Mouse (Mus musculus) kidney, postnatal 25 days (tissue): ENCODE results near the gene Ftl1.
A peak's percentile ranks its signal among the peaks of the same experiment; 100 is the strongest.
"Not testable (repeated sequence)": the region's sequence is repeated elsewhere in the genome, so short reads cannot be mapped to it uniquely, and the experiment has no call there.

ENCODE experiments used
- DNase-seq, 2 experiments: peaks; one replicate each; pipeline ENCODE4 v3.0.0; 2021; ENCODE audit warnings: mixed read lengths in 2 of 2

Ftl1 gene

DNA sequence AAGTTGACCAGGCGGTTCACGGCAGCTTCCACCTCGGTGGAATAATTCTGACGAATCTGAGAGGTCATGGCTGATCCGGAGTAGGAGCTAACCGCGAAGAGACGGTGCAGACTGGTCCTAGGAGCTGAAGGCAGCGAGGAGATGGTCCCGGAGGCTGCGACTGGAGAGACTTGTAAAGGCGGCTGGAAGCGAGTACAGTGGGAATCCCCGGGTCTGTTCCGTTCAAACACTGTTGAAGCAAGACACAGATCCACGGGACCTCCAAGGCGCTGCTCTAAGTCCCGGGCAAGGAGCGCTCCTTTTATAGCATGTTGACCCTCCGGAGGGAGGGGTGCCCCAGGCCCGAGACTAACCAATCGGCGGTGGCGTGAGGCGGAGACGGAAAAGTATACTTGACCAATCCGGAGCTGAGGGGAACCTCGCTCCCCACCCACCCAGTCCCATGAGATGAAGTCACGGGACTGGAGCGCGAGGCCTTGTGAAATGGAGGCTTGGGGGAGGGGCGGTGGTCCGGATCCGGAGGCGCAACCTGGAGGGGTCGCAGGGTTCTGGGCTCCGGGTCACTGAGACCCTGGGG lies at the start of gene Ftl1:
Gene Ftl1, minus strand, starts transcription at position 321 of the 577 bp plus-strand sequence.
- peak; percentile 98 to 99 for DNase-seq

DNA sequence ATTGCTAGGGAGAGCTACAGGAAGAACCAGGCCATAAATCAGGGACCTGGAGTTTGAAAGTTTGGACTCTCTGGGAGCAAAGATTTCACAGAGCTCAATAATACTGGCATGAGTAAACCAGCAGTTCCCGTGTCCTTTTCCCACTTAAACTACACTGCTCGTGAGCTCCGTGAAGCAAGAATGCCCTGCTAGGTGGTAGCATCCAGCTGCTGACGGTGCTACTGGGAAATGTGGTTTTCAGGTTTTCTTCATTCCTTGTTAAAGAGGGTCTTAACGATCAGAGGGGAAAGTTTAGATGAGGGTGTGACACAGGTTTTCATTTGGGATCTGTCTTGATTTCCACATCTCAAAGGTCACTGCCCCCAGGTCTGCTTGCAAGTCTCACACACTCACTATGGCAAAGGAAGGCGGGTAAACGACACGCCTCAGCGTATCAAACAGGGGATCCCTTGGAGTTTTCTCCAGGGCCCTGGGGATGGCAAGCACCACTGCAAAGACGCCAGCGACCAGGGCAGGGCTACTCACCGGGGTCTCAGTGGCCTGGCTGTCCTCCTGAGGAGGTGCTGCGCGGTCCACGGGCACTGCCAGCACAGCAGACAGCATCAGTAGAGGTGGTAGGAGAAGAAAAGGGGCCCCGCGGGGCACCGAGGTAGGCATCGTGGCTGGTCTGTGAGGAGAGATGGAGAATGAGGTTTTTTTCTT lies 49.6 kb upstream of the Ftl1 start:
- DNase-seq, result peak in 1 of 2 experiments; percentile 34

DNA sequence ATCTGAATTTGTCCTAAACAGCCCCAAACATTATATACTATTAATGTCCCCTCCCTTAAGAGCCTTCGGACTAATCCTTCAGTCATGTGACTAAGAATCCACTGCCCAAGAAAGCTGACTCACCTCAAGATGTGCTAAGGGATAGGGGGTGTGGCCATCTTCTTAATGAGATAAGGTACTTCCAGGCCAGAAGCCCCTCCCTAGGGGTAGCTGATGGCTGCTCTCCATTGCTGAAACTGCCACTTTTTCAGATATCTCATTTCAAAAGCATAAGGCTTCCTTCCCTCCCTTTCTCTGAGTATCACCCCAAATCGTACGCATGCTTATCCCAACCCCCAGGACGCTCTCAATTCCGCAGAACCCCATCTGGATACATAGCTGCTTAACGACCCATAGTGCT lies 48.9 kb upstream of the Ftl1 start:
- no peak for DNase-seq

DNA sequence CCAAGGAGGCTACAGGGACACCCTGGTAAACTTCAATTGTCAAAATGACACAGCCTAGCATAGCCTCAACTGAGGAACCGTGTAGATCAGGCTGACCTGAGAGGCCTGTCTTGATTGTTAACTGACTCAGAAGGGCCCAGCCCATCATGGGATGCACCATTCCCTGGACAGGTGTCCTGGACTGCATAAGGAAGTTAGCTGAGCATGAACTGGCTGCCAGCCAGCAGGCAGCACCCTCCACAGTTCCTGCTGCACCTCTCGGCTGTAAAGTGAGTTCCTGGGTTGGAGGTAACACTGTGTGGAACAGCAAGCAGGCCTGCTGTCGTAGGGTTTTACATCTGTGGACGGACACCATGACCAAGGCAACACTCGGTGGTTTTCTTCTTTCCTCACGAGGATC lies 47.9 kb upstream of the Ftl1 start:
- peak; percentile 51 to 74 for DNase-seq

DNA sequence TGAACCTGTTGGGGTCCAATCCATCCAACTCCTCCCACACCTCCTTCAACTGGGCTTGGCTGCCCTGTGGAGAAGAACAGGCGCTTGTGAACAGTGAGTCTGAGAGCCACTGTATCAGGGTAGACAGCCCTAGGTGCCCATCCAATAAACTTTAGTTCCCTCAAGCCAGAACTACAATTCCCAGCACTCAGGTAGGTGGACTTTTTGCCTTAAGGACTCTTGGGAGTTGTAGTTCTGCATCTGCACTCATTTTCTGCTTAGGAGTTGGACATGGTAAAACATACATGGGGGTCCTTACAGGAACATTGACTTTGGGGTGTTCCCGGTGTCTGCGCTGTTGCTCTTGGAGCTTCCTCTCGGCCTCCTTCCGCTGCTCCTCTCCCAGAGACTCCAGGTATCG lies 38.7 kb upstream of the Ftl1 start:
- DNase-seq, result no peak

DNA sequence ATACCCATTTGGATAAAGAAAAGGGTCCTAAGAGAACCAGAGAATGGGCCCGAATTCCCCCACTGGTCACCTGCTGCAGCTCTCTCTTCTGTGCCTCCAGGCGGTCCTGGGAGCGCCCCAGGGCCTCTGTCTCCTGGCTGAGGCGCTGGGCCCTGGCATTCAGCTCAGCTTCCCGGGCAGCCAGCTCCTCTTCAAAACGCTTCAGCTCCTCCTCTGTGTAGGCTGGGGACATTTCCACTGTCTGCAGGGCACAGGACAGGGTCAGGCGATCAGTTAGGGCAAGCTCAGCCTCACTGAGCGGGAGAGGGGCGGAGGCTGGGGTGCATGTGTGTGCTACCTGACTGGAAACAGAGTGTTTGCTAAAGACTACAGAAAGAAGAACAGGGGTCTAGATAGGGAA lies 34.9 kb upstream of the Ftl1 start:
- DNase-seq, result no peak

DNA sequence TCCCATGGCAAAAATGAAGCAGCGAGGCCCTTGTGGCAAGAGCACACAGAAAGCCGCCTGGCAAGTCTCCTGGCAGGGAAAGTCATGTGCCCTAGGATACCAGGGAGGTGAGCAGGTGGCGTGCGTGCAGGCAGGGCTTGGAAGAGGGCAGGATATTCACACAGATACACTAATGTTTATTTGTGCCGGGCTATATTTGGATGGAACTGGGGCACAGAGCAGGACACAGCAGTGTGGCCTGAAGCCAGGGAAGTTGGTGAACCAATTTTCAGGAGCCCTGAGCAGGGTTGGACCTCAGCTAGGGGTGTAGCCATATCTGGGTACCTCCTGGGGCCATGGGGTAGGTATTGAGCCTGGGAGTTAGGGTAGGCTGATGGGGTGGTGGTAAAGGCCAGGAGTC lies 33.3 kb upstream of the Ftl1 start:
- DNase-seq, result no peak

DNA sequence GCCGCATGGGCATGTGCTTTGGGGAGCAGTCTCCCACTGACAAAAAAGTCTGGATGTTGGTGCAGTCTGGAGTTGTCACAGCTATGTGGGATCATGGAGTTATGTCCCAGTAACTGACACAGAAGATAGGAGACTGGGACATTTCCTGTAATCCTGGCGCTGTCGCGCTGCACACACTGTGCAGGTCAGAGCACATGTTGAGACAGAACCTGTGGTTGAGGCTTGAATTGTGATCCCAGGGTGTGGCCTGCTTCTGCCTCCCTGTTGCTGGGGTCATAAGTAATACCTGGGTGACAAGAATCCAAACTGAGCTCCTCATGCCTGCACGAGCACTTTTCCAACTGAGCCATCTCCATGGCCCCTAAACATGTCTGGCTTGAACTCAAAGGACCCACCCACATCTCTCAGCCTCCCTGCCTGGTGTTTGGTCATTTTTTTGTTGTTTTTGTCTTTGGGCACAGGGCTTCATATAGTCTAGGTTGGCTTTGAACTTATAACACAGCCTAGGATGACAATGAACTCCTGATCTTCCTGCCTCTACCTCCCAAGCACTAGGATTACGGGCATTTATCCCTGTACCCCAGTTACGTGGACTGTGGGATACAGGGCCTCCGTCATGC lies 32.7 kb upstream of the Ftl1 start:
- DNase-seq, result no peak

DNA sequence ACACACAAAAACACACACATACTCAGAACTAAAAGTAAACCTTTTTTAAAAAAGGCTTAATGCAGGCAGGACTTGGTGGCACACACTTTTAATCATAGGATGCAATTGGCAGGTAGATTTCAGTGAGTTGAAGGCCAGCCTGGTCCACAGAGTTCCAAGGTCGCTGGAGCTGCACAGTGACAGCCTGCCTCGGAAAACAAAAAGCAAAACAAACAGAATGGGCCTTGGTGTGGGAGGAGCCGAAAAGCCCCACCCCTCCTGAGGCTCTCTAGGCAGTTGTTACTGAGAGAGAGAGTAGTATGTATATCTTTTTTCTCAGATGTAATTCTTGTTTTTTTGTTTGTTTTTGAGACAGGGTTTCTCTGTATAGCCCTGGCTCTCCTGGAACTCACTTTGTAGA lies 31.6 kb upstream of the Ftl1 start:
- peak; percentile 65 to 69 for DNase-seq

DNA sequence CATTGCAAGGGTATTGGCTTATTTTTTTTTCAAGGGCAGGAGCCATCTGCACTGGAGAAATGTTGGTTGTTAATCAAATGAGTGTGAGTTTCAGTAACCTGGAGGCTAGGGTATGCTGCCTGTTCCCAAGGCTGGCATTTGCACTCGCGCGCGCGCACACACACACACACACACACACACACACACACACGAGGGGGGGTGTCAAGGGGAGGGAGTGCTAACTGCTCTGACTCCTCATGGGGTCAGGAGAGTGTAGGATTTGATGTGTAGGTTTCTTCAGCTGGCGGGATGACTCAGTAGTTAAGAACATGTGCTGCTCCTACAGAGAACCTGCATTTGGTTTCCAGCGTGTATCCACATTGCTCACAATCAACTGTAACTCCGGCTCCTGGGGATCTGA lies 31.1 kb upstream of the Ftl1 start:
- no peak for DNase-seq

DNA sequence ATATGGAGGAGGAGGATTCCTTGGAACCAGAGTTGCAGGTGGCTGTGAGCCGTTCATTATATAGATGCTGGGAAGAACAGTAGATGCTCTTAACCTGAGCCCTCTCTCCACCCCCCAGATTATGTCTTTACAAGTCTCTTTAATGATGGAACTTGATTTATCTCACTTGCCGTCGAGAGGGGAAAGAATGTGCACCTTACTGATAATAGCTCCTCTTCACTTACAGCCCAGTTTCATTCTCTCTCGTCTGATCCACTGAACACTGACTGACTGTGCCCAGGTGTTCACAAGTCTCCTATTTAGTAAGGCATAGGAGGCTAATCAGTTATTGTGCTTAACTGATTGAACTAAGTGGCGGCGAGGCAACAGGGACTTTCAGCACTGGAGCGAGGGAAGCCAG lies 29.9 kb upstream of the Ftl1 start:
- no peak for DNase-seq

DNA sequence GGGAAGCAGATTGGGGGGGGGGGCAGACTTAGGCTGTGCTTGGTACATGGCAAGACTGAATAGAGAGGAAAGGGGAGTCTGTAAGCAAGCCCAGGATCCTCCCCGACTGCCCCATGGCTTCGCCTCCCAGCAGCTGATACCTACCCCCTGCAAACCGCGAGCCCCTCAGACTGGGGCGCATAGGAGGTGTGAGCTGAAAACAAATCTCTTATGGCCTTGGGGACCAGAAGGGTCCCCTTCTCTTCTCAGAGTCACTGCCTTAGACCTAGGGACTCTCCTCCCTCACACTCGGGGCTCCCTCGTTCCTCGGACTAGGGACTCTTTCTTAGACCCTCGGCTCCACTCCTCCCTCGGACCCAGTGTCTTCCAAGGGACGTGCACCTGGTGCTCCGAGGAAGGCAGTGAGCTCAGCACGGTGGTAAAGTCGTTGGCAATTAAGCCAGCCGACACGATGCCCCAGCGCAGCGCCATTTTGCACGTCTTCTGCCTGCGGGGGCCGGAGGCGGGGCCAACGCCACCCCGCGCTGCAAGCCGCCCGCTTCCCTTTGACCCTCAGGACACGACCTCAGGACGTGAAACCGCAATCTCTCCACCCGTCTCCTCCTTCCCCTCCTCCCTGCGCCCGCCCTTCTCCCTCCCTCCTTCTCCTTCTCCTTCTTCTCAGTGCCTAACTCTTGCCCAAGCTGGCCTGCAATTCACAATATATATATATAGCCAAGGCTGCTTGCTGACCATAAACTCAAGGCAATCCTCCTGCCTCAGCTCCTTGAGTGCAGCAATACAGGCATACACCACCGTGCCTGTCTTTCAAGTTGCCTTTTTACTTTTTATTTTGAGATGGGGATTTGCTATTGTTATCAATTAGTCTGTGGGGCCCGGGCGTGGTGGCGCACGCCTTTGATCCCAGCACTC lies 28.9 kb upstream of the Ftl1 start, which contains the start of gene Dhdh:
Gene Dhdh, minus strand, starts transcription at position 513 of the 912 bp plus-strand sequence.
- DNase-seq, result peak; percentile 70 to 83

DNA sequence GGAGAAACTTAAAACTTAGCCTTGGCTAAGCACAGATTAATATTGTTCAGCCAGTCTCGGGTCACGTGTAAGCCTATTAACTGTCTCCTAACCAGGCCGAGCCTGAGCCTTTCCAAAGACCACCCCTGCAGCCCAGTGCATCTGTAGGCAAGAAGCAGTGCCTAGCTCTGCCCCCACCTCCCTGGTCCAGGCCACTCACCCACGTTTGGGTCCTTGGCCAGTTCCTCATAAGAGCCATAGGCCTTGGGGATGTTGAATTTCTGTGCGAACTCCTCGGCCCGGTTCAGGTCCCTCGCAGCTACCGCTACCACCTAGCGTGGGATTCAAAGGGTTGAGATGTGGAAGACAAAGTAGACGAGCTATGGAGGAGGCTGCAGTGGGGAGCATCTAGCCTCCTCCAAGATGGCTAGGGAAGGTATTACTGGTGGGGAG lies 28.2 kb upstream of the Ftl1 start:
- no peak for DNase-seq

DNA sequence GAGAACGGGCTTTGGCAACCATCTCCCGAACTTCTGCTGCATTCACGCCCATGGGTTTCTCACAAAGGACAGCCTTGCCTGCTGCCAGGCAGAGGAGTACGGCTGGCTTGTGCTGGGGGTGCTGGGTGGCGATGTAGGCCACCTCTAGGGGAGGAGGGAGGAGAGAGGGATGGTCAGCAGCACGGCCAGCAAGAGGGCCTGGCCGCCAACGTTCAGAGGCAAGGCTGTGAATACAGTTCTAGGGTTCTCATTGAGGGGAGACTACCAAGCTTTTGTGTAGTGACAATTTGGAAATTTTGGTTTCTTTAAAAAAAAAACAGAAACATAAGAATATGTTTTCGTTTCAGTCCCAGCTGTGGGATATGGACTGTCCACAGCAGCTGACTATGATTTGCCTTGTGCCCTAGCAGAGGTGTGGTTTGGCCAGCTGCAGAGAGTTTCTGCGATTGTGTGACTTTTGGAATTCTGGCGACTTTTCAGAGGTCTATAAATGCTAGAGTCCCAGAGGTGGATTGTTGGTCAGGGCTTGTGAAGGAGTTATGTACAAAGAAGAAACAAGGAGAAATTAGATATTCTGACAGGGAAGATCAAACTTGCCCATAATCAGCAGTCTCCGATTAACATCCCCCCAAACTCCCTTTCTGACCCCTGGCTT lies 27.2 kb upstream of the Ftl1 start, which contains the start of gene Gm45808:
Gene Gm45808, minus strand, starts transcription at position 51 of the 655 bp plus-strand sequence.
- no peak for DNase-seq

DNA sequence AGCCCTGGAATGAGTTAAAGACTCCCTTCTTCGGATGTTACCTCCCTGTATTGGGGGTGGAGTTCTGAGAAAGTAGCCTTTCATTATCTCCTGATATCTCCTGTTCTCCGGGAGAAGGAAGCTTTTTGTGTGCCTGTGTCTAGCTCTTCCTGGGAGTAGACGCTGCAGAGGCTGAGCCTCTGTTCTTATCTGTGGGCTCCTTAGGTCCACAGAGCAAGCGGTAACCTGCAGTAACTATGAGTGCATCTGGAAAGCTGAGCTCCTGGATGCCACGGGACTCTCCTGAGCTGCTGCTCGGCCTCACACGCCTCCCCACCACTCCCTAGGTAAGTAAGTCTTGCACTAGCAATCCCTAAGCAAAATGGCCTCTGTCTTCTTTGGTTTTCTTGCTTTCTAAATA lies 26.5 kb upstream of the Ftl1 start:
- DNase-seq, result no peak

DNA sequence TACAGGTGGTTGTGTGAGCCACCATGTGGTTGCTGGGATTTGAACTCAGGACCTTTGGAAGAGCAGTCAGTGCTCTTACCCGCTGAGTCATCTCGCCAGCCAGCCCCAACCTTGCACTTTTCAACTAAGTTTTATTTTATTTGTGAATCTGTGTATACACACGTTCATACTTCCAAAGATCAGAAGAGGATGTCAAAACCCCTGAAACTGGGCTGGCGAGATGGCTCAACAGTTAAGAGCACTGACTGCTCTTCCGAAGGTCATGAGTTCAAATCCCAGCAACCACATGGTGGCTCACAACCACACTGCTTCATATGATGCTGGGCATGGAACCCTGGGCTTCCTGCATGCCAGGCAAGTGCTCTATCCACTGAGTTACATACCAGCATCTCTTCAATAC lies 25.3 kb upstream of the Ftl1 start:
- not testable (repeated sequence) for DNase-seq

DNA sequence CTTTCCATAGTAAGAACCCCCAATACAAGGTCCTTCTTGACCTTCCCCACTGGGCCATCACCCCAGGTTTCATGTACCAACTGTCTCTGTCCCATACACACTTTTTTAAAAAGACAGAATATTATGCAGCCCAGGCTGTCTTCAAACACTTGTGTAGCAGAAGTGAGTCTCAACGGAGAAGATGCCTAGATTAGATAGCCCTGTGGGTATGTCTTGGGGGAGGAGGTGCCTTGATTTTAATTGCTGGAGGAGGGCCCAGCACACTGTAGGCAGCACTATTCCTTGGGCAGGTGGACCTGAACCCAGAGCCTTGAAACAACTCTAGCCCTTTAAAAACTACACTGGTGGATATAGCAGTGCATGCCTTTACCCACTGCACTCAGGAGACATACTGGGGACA lies 22.5 kb upstream of the Ftl1 start:
- no peak for DNase-seq

DNA sequence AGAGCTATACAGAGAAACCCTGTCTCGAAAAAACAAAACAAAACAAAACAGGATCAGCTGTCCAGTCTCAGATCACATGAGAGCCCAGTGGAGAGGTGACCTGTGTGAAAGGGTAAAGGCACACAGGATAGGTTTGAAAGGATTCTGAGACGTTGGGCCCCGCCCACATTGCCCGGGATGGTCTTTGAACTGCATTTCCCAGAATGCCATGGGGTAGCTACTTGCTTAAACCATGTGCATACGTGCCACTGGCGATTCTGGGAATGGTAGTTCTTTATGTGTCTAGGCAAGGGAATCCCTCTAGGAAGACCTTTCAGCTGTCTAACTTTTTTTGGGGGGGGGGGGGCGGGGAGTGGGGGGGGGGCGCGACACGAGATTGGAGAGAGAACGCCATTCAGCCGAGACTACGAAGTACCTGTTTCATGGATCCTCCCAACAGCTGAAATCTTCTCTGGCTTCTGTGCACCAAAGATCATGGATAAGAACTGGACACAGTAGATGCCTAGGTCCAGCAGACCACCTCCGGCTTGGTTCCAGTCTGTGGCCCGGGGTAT lies 21.8 kb upstream of the Ftl1 start, which contains the start of gene Tulp2:
Gene Tulp2, plus strand, starts transcription at position 504 of the 554 bp plus-strand sequence.
- peak; percentile 83 to 84 for DNase-seq

DNA sequence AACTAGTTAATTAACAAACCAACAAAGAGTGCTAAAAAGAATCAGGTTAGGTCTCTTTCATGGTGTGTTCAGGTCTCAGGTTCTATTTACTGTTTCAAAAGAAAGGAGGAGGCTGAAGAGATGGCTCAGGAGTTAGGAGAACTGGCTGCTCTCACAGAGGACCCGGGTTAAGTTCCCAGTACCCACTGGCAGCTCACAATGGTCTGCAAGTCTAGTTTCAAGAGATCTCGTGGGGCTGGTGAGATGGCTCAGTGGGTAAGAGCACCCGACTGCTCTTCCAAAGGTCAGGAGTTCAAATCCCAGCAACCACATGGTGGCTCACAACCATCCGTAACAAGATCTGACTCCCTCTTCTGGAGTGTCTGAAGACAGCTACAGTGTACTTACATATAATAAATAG lies 20.6 kb upstream of the Ftl1 start:
- not testable (repeated sequence) for DNase-seq

DNA sequence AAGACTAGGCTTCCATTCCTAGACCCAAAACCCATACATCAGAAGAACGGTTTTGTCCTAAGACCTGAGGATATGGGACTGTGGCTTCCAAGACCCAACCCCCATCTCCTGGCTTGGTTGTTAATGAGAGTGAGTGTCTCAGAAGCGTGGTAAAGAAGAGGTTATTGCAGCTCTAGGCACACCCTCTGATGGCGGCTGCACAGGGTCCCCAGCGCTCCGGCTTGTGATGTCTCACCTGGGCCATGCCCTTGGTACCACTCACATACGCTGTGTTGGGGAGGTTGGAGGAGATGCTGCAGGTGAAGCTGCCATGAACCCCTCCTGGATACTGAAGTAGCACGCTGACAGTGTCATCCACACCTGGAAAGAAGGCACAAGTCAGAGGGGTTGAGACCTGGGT lies 19.1 kb upstream of the Ftl1 start:
- DNase-seq, result peak in 1 of 2 experiments; percentile 37

DNA sequence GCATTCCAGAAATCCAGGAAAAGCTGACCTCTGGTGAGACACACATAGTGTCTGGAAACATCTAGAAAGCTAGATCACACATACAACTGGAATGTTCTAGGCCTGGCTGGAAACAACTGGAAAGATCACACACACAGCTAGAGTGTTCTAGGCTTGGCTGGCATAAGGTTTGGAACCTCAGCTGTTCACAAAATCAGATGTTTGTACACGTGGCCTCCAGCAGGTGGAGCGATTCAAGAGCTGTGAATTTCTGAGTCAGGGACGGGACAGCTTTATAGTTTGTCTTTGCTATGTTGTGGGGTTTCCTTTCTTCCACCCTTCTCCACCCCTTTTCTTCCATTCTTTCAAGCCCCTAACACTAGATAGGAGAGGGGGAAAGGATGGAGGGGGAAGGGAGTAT lies 17.3 kb upstream of the Ftl1 start:
- peak; percentile 74 for DNase-seq

DNA sequence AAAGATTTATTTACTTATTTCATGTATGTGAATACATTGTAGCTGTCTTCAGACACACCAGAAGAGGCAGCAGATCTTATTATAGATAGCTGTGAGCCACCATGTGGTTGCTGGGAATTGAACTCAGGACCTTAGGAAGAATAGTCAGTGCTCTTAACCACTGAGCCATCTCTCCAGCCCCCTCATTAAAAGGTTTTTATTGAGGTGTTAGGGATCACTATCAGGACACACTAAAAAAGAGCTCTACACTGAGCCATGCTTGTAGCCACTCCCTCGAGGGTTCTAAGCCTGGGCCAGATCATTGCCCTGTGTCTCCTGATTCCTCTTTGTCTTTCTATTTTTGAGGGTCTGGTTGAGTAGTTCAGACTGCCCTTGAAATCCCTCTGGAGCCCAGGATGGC lies 16.8 kb upstream of the Ftl1 start:
- DNase-seq, result no peak
